Mouse (Mus musculus): ENCODE results near the gene Rhox4f.
"Not testable (repeated sequence)": the region's sequence is repeated elsewhere in the genome, so short reads cannot be mapped to it uniquely, and the experiment has no call there.

Gene Rhox4f

GRCm38 (mm10) chrX:37607604-37608003 is at the start of gene Rhox4f:
TSS of gene Rhox4f (minus strand) at chrX:37607704.
- in situ Hi-C loops (cut with MboI, MseI) = not testable (repeated sequence)

GRCm38 (mm10) chrX:37651227-37651626 is 43.7 kb upstream of the Rhox4f start, which contains the start of gene Rhox4g:
TSS of gene Rhox4g (minus strand) at chrX:37651327.
- in situ Hi-C loops (cut with MboI, MseI) = not testable (repeated sequence)

GRCm38 (mm10) chrX:37643370-37643769 is 35.9 kb upstream of the Rhox4f start, which contains the start of gene Rhox2g:
TSS of gene Rhox2g (minus strand) at chrX:37643470.
- in situ Hi-C loops (cut with MboI, MseI) = not testable (repeated sequence)

- in situ Hi-C loops (cut with MboI, MseI) = not testable (repeated sequence)
Observed at GRCm38 (mm10) chrX:37628512-37628911, 21.0 kb upstream of the Rhox4f start, which contains the start of gene Rhox3g. TSS of gene Rhox3g (minus strand) at chrX:37628612.

- in situ Hi-C loops (cut with MboI, MseI) = not testable (repeated sequence)
Observed at GRCm38 (mm10) chrX:37580692-37581091, 26.8 kb downstream of the Rhox4f start, which contains the start of gene Rhox3f. TSS of gene Rhox3f (plus strand) at chrX:37580992.

- in situ Hi-C loops (cut with MboI, MseI) = loop anchor here (5.0 kb wide), 1 partner anchor 120 kb away; the partner anchor contains the start of gene Rhox2c
Observed at GRCm38 (mm10) chrX:37572638-37573037, 34.9 kb downstream of the Rhox4f start.

- in situ Hi-C loops (cut with MboI, MseI) = loop anchor here (5.0 kb wide), 1 partner anchor 119 kb away; the partner anchor contains the start of gene Rhox2c
Observed at GRCm38 (mm10) chrX:37571105-37571504, 36.4 kb downstream of the Rhox4f start, which contains the start of gene Rhox2f. TSS of gene Rhox2f (plus strand) at chrX:37571405.

GRCm38 (mm10) chrX:37557112-37557511 is 50.4 kb downstream of the Rhox4f start, which contains the start of gene Rhox4e:
TSS of gene Rhox4e (plus strand) at chrX:37557412.
- in situ Hi-C loops (cut with MboI, MseI) = not testable (repeated sequence)

All from T-helper 2 cell (primary cell).